Mouse (Mus musculus) adrenal gland, adult (tissue): ENCODE results near the gene Zic4.

Experiments
- DNase-seq, 2 experiments: peaks; one replicate each; pipeline ENCODE4 v3.0.0; 2022 to 2023; ENCODE audit warnings: low spot score in 1 of 2; ENCODE audit not compliant: inconsistent age in 2 of 2

The Zic4 gene

DNA sequence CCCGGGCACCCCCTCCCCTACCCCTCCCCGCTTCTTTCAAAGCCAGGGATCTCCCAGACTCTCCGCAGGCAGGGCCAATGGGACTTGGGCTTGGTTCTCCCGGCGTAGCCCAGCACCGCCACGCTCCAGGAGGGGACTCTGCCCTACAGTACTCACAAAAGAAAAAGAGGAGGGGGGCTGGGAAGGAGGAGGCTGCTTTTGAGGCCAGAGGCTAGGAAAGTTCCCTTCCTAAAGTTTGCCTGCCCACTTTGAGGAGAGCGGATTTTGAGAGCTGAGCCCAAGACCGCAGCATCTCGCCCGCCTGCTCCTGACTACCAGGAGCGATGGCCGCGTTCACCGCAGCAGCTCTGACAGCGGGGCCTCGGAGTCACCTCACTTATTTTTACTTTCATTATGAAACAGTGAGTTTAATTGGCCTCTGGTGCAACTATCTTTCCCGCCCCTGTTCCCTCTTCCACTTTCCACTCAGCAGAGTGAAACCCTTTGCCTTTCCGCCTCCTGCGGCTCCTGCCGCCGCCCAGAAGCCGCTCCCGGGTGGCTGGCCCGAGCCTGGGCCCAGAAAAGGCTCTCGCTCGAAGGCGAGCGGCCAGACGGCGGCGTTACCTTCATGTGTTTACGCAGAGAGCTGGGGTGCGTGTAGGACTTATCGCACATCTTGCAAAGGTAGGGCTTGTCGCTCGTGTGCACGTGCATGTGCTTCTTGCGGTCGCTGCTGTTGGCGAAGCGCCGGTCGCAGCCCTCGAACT lies at the start of gene Zic4:
Gene Zic4 (plus strand): TSS at position 558 of the 746 bp plus-strand sequence.
- peak in 1 of 2 experiments; percentile 68 for DNase-seq

DNA sequence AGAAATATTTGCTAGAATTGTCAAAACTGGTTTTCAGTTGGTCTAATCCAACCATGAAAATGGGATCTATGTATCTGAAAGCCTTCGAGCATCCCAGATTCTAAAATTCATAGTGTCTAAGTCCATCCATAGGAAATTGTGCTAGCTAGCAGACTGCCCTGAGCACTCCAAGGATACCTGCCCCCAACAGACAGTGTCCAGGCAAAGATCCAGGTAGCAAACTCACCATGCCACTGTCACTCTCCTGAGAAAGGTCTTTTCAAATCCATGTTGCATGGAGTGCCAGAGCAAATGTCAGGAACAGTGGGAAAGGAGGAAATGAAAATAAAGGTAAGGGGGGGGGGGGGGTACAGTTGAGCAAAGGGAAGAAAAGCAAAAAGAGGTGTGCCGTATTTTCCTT lies 14.6 kb upstream of the Zic4 start:
- no peak for DNase-seq

DNA sequence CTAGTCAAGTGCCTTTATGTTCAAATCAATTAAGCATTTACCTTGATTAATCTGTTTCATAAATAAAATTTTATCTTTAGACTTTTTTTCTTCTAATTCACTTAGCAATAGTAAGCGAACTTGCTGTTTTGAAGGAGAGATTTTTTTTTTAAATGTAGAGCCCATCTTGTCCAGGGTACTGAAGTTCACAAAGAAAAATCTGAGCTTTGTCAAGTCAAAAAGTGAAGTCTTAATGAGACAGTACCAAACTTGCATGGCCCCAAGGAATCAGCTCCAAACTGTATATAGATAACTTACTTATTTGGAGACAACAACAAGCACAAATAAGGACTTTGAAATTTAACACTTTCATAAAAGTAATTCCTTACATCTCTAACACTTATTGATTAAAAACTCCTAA lies 13.5 kb upstream of the Zic4 start:
- DNase-seq = no peak

DNA sequence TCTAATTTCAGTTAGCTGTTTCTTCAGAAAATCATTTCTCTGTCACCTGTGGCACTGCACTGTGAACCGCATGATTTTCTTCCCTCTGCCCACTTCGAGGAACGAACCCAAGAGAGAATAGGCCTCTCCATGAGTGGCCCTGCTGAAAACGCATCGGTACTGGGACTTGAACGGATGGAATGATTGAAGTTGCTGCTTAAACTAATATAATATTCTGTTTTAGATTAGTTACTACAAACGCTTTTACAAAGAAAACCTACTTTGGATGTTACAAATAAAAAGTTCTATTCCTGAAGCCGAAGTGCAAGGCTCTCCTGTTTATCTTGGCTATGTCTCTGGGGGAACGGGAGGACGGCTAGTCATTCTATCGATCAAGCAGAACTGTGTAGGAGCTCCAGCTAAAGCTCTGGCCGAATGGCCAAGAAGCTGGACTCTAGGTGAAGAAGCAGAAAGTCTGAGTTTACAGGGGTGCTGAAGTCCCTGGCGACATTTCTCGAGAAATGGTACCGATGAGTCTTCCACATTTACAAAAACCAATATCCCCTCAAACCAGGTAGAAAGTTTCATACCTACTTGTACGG lies 11.9 kb upstream of the Zic4 start:
- DNase-seq = no peak

DNA sequence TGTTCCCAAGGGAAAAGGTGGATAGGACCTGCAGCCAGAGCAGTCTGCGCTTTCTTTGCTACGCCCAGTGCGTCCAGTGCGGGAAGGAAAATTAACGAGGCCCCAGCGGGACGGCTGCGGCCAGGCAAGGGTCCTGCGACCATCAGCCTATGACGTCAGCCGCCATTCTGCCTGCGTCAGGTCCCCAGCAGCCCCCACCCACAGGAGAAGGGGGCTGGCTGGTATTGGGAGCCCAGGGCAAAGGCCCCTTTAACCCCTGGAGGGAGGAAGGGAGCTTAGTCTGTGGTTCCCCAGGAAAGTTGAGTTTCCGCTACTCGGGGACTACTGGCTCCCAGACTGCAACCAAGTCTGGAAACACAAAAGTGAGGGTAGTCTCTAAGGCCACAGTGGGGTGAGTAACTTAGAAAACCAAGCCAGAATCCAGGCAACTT lies 11.3 kb upstream of the Zic4 start:
- no peak for DNase-seq

DNA sequence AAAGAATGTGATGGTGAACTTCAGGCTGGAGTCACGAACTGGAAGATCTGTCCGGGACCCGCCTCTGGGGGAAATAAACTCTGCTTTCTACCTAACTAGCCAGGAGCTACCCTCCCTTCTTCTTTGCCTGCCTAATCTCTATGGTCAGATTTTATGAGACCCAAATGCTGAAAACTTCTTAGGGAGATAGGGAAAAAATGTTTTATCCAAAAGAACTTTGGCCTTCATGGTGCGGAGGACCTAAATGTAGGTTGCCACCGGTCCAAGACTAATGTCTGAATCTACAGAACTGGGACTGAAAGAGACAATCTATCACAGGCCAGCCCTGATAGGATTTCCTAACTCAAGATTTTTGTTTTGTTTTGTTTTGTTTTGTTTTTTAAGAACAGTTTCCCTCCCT lies 10.9 kb upstream of the Zic4 start:
- DNase-seq = no peak

DNA sequence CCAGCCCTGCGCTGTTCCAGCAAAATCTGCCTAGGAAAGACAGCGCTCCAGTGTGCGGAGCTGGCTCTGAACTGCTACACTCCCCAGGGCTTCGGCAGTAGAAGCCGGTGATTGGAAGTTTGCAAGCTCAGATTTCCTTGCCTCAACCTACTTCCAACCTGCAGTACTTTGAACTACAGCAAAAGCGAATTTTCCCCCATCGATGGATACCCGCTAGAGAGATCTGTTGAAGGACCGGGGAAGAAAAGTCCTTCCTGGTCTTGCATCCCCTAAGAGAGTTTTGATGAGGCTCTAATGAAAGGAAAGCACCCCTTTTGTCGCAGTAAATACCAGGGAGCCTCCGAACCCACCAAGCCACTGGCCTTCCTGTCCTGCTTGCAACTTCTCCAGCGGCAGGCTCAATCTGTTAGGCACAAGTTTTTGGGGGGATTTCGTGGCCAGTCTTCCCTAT lies 10.2 kb upstream of the Zic4 start:
- no peak for DNase-seq

DNA sequence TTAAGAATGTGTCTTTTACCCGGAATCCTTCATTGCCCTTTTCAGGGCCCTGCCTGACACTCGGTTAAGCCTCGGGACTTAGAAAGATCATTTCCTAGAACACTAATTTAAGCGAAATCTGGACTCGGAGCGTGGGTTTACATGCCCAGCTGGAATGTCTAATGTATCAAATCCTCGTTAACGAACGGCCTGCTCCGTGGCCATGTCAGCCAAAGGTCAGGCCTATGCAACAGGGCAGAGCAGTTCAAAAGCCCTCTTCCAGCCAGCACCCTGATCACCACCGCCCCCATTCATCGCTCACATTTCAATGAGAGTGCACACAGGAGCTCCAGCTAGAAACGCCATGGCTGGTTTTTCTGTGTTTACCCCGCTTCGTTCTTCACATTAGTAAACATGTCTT lies 9.4 kb upstream of the Zic4 start:
- no peak for DNase-seq

DNA sequence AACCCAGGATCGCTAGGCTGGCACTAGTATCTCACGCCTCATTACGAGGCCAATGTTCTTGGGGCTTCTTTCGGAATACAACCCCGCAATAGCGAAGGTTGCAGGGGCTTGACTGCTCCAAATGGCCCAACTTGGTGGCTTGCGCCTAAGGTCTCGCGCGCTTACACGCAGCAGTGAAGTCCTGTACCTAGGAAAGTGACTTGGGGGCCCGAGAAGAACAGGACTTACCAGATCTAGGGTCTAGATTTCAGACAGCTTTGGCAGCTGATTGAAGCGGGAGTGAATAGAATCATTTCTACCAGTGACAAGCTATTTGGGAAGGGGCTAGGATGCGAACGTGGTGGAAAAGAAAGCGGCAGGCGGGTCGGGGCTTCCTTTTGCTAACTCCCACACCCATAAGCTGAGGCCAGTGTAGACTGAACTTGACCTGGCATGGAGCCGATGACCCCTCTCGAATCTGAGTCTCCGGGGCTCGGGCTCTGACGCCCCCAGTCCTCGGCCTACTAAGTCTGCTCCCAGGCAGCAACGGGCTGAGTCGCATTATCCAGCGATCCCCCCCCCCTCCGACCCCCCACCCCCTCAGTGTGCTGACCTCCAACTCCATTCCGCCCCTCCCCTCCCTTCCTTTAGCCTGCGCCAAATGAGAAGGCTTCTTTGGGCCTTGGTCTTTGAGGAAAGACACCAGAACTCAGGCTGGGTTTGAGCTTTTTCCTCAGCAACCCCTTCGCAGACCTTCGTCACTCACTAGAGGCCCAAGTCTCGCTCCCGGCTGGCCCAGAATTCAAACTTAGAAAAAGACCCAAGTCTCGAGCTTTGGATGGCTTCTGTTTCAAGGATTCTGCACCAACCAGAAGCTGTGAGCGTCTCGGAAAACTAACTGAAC lies 8.4 kb upstream of the Zic4 start:
- no peak for DNase-seq

DNA sequence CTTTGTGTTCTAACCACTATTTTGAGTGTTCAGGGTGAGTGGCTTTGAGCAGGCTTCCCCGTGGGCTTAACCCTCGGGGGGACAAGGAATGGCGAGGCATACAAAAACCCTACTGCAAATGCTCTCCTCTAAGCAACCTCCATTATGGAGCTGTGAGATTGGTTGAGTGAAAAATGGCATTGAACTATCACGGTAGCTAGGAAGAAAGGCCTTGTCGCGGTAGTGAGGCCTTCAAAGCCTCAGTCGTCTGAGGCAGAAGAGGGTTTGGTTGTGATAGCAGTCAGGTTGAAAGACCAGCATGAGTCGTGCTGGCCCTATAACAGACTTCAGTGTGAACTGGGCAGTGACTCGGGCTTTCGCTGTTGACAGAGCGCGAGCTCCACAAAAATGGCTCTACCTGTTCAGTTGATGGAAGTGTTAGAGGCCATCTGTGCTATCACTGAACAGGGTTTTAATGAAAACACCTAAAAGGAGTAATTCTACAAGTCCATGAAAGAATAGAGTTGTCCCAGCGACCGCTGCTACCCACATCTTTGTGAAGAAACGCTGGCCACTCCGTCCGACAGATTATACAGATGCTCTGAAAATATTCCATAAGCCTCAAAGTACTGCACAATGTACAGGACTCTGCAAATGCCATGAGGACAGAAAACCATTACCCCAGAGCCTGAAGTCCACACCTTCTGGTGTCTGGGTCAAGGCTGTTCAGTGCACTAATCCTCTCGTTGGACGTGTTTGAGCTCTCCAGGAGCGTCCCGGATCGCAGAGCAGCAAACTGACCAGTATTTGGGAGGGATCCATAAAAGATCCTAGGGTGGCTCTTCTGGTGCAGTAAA lies 7.6 kb upstream of the Zic4 start:
- no peak for DNase-seq

DNA sequence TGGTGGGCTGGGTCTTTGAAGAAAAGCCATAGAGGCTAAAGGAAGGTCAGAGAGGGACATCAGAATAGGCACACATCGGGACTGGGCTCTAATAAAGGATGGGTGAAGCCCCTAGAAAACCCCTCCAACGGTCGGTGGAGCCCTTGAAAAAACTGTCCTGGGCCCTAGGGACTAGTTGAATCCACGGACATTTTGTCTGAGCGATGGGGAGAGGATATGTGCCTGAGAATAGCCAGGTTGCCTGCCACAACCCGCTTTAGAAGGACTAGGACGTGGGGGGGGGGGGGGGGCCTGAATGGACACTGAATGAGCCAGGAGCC lies 7.0 kb upstream of the Zic4 start:
- no peak for DNase-seq

DNA sequence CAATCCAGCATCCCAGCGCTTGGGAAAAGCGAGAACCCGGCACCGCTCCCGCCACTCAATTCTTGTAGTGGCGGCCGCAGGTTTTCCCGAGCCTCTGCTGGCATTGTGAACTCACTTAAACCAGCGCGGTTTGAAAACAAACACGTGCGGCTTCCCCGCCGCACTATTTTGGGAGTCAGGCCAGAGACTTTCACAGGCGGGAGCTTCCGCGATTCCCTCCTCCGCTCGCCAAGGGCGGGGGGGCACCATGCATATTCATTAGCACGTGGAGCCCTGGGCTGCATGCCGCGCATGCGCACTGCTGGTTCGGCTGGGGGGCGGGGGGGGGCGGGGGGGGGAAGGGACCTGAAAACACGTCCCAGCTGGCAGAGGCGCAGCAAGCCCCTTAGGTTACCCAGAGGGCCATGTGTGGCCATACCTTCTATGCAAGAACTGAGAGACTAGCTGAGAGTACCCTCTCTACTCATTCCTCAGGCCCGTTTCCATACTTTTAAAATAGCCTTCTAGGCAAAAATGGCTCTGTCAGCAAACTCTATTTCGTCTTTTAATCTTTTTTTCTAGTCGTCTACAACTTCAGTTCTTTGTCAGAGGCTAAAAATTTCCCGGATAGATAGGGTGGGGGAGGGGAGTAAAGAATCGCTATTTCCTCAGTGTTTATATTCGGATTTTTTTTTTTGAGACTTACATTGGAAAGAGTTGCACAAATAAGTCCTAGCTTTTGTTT lies 6.4 kb upstream of the Zic4 start:
- DNase-seq = no peak

DNA sequence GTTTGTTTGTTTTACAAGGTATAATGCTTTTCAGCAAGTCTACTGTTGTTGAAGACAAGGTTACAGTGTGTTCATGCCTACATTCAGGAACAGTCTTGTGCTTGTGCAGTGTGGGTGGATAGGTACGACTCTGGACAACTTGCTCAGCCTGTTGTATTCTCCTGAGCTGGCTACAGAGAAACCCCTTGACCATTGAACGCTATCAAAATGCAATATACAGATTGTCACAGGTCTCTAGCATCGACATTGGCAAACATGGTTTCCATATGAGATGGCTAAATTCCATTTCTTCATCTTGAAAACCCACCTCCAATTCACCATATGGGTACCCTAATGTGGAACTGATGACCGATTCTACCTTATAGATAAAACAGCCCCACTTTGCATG lies 5.9 kb upstream of the Zic4 start:
- no peak for DNase-seq

DNA sequence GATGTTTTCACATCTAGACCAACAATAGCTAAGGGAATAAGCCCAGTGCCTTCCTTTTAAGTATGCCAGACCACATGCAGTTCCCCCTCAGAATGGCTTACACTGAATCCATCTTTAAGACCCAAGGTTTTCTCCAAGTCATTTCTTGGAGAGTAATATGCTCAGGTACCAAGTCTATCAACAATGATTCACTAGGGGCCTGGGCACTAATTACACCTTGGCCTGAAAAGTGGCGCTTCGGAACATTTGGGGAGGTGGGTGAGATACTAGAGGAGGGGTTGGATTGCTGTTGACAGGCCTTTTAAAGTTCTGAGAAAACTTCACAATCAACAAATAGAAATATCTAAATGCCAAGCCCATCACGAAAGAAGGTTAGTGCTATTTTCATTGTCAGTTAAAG lies 4.9 kb upstream of the Zic4 start:
- DNase-seq = no peak

DNA sequence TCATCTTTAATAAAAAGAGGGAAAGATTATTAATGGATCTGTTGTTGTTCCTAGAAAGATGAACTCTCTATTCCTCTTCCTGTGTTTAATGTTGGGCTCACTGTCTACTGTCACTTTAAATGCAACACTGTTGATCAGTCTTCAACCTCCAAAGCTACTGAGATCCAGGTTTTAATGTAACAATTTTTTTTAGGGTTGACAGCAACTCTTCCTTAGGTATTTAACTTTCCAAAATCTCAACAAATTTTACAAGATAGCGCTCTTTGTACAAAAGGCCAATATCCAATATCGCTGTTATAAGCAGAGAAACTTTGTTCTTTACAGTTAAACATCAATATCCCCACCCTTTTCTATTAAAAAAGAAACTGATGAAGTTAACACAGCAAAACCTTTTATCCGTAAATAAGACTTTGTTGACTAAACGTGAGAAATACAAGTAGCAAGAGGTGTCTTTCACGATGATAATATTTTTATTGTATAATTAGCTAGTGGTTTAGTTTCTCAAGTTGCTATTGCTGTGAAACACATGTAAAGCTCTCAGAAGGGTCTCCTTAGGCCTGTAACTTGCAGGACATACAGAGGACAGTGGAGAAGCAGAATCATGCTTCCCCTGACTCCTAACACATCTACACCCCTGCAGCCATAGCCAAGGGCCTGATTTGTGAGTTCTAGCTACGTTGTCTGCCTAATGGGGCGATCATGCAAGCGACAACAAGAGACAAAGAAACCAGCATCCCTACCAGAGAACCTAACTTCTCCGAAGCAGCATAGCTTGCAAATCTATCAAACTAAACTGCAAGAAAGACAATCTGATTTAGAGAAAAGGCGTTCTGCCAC lies 3.1 kb upstream of the Zic4 start:
- DNase-seq = no peak

DNA sequence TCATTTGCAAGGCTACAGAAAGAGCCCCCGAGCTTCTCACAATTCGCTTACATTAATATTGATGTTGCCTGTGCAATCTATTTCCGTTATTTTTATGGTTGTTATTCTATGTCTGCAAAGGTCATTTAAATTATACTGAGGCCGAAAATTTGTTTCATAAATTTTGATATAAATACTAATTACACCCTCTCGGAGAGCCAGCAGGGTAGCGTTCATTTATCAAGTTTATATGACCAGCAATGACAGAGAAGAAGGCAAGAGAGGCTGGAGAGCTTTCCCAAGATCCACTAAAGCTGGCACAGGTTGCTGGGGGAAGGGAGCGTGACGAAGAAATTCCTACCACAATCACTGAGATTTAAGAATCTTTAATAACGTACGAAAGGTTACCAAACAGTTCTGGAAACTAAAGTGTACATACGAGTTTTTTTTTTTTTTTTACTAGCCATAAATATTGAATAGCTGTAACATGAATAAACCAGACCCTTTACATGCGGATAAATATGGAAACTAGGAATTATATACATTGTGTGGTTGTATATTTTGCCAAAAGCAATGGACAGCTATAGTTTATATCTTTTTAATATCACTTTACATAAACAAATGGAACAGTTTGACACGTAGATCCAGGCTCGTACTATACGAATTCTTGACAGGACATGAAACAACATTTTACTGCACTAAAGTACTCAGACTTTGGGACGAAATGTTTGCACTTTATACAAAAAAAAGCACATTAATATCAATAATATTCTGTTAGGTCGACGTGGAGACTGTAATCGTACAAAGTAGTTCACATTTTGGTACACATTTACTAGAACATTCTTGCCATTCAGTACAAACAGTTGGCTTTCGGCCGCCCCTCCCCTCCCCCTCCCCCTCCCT lies 1.8 kb upstream of the Zic4 start:
- no peak for DNase-seq

DNA sequence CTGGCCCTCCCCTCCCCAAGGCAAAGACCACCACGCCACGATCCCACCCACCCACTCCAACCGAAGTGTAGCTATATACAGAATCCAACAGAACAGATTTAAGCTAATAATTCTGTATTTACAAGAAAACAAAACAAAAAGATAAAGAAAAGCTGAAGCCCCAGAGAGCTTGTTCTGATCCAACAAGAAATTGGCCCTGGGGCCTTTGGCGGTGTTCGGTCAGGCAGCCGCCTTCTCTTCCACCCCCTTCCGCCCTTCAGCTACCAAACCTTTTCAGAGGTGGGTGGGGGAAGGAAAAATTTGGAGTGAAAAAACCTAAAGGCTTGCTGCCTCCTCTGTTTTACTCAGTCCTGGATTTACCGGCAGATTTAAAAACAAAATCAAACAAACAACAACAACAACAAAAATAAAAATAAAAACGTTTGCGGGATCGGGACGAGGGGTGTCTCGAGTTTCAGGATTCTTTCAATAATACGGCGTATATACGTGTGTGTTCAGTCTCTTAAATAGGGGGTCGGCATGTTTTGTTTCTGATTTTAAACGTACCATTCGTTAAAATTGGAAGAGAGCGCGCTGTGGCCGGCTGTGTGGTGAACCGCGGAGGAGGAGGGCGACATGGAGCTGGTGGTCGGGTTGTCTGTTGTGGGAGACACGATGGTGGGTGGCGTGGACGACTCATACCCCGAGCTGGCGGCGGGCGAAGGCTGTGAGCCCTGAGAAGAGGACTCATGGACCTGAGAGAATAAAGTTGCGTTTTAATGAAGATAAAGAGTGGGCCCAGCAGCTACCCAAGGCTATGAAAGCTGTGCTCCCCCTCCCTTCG lies 969 bp upstream of the Zic4 start:
- no peak for DNase-seq
